Mouse (Mus musculus): ENCODE measurements around the gene Dnmt1.
A peak's percentile ranks its signal among the peaks of the same experiment; 100 is the strongest.

GRCm38 (mm10) chr9:20878041-20878709 lies 81.5 kb downstream of the Dnmt1 start:
- no peak for TF ChIP-seq TCF12 (IDR thresholded peaks at IDR 0.05; ENCODE audit: low read depth, low read length)
- no peak for TF ChIP-seq MXI1 (IDR thresholded peaks at IDR 0.05; ENCODE audit: low read depth, low read length)
- no peak for TF ChIP-seq NELFE (IDR thresholded peaks at IDR 0.05; ENCODE audit: low read depth, low read length)
- peak in 1 of 3 experiments; percentile 94; a peak in 2 of 6 replicates for TF ChIP-seq CTCF (IDR thresholded peaks at IDR 0.05 in 2 of 3, conservative IDR thresholded peaks at IDR 0.05 in 1 of 3; ENCODE audit: control insufficient read depth in 1 of 3, insufficient read depth in 1 of 3, low read depth in 2 of 3, low read length in 3 of 3, poor library complexity in 1 of 3, severe bottlenecking in 1 of 3)
- no peak for TF ChIP-seq ZKSCAN1 (IDR thresholded peaks at IDR 0.05; ENCODE audit: low read depth, low read length)
- no peak for TF ChIP-seq ETS1 (IDR thresholded peaks at IDR 0.05; ENCODE audit: low read depth, low read length)
- no peak for TF ChIP-seq SMC3 (IDR thresholded peaks at IDR 0.05; ENCODE audit: low read depth, low read length)
- no peak for TF ChIP-seq RAD21 (IDR thresholded peaks at IDR 0.05; ENCODE audit: low read depth, low read length)
- TF ChIP-seq POLR2A (IDR thresholded peaks at IDR 0.05; ENCODE audit: control insufficient read depth in 1 of 2, insufficient read depth in 1 of 2, low read depth in 1 of 2, low read length in 2 of 2, poor library complexity in 1 of 2), result peak in 1 of 2 experiments; percentile 96; a peak in 2 of 4 replicates
